Mouse (Mus musculus): ENCODE results near the gene Gm10300. TPM values are rescaled to one million over a fixed set of nuclear protein-coding genes. Genes with fewer than 3 reads are reported as not detected.

Gene Gm10300
- polyA plus RNA-seq, 1 experiment: 0.24 TPM

DNA sequence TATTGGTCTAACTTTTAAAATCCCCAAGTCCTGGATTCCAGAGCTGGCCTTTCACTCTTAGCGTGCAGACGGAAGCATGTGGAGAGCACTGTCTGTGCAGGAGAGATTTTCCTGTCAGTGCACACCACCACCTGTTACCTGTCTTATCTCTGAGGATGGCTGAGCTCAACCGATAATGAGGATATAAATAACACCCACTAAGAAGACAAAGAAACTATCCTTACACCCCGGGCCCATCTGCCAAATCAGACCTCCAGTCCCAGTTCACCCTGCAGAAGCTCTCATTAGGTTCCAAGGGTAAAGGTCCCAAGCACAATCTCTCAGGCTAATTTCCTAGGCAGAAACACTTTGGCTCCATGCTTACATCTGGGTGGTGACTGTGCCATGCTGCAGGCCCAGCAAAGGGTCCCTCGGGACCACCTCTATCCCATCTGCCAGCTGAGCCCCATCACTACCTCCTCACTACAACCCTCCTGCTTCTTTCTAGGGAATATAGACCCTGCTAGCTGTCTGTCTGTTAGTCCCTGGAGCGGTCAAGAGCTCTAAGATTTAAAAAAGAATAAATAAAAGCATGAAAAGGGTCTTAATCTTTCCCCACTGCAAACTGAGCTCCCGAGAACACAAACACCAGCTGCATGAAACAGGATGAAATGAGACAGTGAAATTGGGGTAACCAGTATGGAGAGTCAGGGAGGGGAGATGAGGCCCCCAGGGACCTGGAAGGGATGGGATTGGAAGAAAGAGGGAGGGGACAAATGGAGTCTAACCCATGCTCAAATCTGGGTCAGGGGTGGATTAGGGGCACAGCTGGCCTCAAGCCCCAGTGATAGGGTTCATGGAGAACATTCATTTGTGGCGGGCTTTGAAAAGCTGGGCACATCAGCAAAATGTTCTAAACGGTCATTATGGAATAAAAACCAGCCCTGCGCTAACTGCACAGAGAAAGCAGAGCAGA, 22.9 kb upstream of the Gm10300 start:
- Histone ChIP-seq H3K4me1 (ENCODE audit: control insufficient read depth, insufficient read depth, low read length) (peaks cover 10% of the 10 kb centered on the region; the same call in 1 of the 2 replicates), H3K4me3 (ENCODE audit: insufficient read depth, low read length) (no peak overlapping the region), H3K27ac (ENCODE audit: insufficient read depth, low read depth, low read length) (no peak overlapping the region)
- TF ChIP-seq POLR2A (IDR thresholded peaks at IDR 0.05; ENCODE audit: borderline replicate concordance, low read depth, low read length) (no peak), CTCF (IDR thresholded peaks at IDR 0.05; ENCODE audit: low read depth, low read length) (no peak)

- TF ChIP-seq POLR2A (IDR thresholded peaks at IDR 0.05; ENCODE audit: borderline replicate concordance, low read depth, low read length): no peak
- no peak for TF ChIP-seq CTCF (IDR thresholded peaks at IDR 0.05; ENCODE audit: low read depth, low read length)
- H3K4me3 ChIP-seq (ENCODE audit: insufficient read depth, low read length): no peak overlapping the region
- H3K4me1 ChIP-seq (ENCODE audit: control insufficient read depth, insufficient read depth, low read length): peaks cover 28% of the 10 kb centered on the region
- H3K27ac ChIP-seq (ENCODE audit: insufficient read depth, low read depth, low read length): no peak overlapping the region
Measured at GRCm38 (mm10) chr4:132057311-132057710, 17.2 kb upstream of the Gm10300 start.

DNA sequence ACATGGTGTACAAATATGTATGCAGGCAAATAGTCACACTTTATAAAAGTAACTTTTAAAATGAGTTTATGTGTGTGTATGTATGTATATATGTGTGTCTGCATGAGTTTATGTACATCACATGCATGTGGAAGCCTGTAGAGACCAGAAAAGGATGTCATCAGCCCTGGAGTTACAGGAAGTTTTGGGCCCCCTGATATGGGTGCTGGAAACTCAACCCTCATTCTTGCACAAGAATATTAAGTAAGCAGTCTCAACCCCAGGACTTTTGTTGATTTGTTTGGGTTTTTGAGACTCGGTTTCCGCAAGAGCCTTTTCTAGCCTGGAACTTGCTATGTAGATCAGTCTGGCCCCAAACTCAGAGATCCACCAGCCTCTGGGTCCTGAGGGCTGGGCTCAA, 15.0 kb upstream of the Gm10300 start:
- Histone ChIP-seq H3K4me1 (ENCODE audit: control insufficient read depth, insufficient read depth, low read length) (peaks cover 37% of the 10 kb centered on the region), H3K4me3 (ENCODE audit: insufficient read depth, low read length) (no peak overlapping the region), H3K27ac (ENCODE audit: insufficient read depth, low read depth, low read length) (no peak overlapping the region)
- no peak for TF ChIP-seq POLR2A (IDR thresholded peaks at IDR 0.05; ENCODE audit: borderline replicate concordance, low read depth, low read length)

- H3K27ac ChIP-seq (ENCODE audit: insufficient read depth, low read depth, low read length): no peak overlapping the region
- TF ChIP-seq POLR2A (IDR thresholded peaks at IDR 0.05; ENCODE audit: borderline replicate concordance, low read depth, low read length) (no peak), CTCF (IDR thresholded peaks at IDR 0.05; ENCODE audit: low read depth, low read length) (no peak)
- no peak overlapping the region for H3K4me3 ChIP-seq (ENCODE audit: insufficient read depth, low read length)
- peaks cover 37% of the 10 kb centered on the region for H3K4me1 ChIP-seq (ENCODE audit: control insufficient read depth, insufficient read depth, low read length)
Measured at GRCm38 (mm10) chr4:132060040-132060832, 14.3 kb upstream of the Gm10300 start.

DNA sequence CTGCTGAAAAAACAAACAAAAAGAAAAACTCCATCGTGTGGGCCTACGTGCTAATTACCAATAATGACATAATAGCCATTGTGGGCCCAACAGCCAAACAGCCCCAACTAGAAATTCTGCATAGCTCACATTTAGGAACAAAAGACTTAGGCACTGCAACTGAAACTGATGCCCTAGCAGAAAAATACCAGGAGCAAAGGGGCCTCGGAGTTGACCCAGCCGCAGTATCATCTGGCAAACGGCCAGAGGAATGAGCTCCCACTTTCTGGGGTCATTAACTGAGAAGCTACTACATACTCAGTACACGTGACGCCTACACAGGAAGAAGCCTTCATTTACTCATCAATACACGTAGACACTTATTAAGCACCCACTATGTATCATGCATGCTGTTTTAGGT, 12.2 kb upstream of the Gm10300 start:
- no peak overlapping the region for H3K27ac ChIP-seq (ENCODE audit: insufficient read depth, low read depth, low read length)
- H3K4me3 ChIP-seq (ENCODE audit: insufficient read depth, low read length): no peak overlapping the region
- TF ChIP-seq CTCF (IDR thresholded peaks at IDR 0.05; ENCODE audit: low read depth, low read length) (no peak), POLR2A (IDR thresholded peaks at IDR 0.05; ENCODE audit: borderline replicate concordance, low read depth, low read length) (no peak)
- peaks cover 43% of the 10 kb centered on the region for H3K4me1 ChIP-seq (ENCODE audit: control insufficient read depth, insufficient read depth, low read length)

- Histone ChIP-seq H3K4me1 (ENCODE audit: control insufficient read depth, insufficient read depth, low read length) (peaks cover 37% of the 10 kb centered on the region), H3K4me3 (ENCODE audit: insufficient read depth, low read length) (no peak overlapping the region), H3K27ac (ENCODE audit: insufficient read depth, low read depth, low read length) (no peak overlapping the region)
- TF ChIP-seq CTCF (IDR thresholded peaks at IDR 0.05; ENCODE audit: low read depth, low read length) (no peak), POLR2A (IDR thresholded peaks at IDR 0.05; ENCODE audit: borderline replicate concordance, low read depth, low read length) (no peak)
Measured at GRCm38 (mm10) chr4:132062934-132063884, 11.3 kb upstream of the Gm10300 start.

GRCm38 (mm10) chr4:132064550-132064949, 9.9 kb upstream of the Gm10300 start:
- Histone ChIP-seq H3K27ac (ENCODE audit: insufficient read depth, low read depth, low read length) (no peak overlapping the region), H3K4me1 (ENCODE audit: control insufficient read depth, insufficient read depth, low read length) (peaks cover 33% of the 10 kb centered on the region), H3K4me3 (ENCODE audit: insufficient read depth, low read length) (no peak overlapping the region)
- no peak for TF ChIP-seq POLR2A (IDR thresholded peaks at IDR 0.05; ENCODE audit: borderline replicate concordance, low read depth, low read length)
- no peak for TF ChIP-seq CTCF (IDR thresholded peaks at IDR 0.05; ENCODE audit: low read depth, low read length)

- H3K4me3 ChIP-seq (ENCODE audit: insufficient read depth, low read length): no peak overlapping the region
- peaks cover 24% of the 10 kb centered on the region for H3K4me1 ChIP-seq (ENCODE audit: control insufficient read depth, insufficient read depth, low read length)
- H3K27ac ChIP-seq (ENCODE audit: insufficient read depth, low read depth, low read length): no peak overlapping the region
- TF ChIP-seq CTCF (IDR thresholded peaks at IDR 0.05; ENCODE audit: low read depth, low read length) (no peak), POLR2A (IDR thresholded peaks at IDR 0.05; ENCODE audit: borderline replicate concordance, low read depth, low read length) (no peak)
Measured at GRCm38 (mm10) chr4:132065578-132065977, 8.9 kb upstream of the Gm10300 start.

Measured in bone marrow macrophage, adult 2 months (primary cell).